Mouse (Mus musculus): ENCODE data around the gene Spata2l. TPM values are rescaled to one million over a fixed set of nuclear protein-coding genes. Genes with fewer than 3 reads are reported as not detected.

The Spata2l gene
- total and polyA plus RNA-seq, 3 experiments, result 1.9 to 3.1 TPM; not detected in 1

DNA sequence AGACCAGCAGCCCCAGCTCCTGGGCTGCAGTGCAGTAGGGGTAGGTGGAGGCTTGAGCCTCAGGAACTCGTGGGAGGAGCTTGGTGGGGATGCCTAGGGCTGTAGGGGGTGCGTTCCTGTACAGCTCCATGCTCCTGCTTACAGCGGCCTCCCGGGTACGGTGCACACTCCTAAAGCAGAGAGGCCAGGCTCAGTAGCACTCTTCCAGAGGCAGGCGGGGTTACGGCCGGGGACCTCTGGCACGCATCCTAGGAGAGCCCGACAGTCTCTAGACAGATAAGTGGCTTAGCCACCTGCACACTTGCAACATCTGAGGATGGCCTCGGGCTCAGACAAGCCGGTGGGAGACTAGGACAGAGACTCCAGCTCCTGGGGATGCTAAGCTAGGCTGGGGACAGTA is 9.5 kb upstream of the Spata2l start:
- Histone ChIP-seq H3K9me3 (replicated peaks; ENCODE audit: insufficient read depth, low read length) (no peaks in the 10 kb centered on the region), H3K79me2 (ENCODE audit: control insufficient read depth, insufficient read depth, low read length, poor library complexity) (no peaks in the 10 kb centered on the region), H3K4me3 (ENCODE audit: control insufficient read depth in 1 of 2, insufficient read depth in 1 of 2, low read depth in 2 of 2, low read length in 2 of 2) (no peak overlapping the region), H3K27ac (ENCODE audit: control insufficient read depth, low read depth, low read length) (no peak overlapping the region), H3K36me3 (ENCODE audit: control insufficient read depth in 1 of 2, insufficient read depth in 2 of 2, low read length in 2 of 2) (peaks cover 0 to 2% of the 10 kb centered on the region in 2 experiments; a peak in 1 of 4 replicates), H3K27me3 (ENCODE audit: control insufficient read depth in 1 of 2, insufficient read depth in 2 of 2, low read length in 2 of 2) (no peaks in the 10 kb centered on the region), H3K9ac (ENCODE audit: control insufficient read depth, low read depth, low read length, poor library complexity, severe bottlenecking) (no peak overlapping the region), H3K4me1 (ENCODE audit: control insufficient read depth in 1 of 2, insufficient read depth in 2 of 2, low read length in 2 of 2) (peaks cover 0 to 10% of the 10 kb centered on the region in 2 experiments; a peak in 1 of 4 replicates)
- DNase-seq (ENCODE audit: low read depth, low spot score), result no peak
- TF ChIP-seq MAX (IDR thresholded peaks at IDR 0.05; ENCODE audit: low read length), result no peak
- no peak for TF ChIP-seq TAL1 (IDR thresholded peaks at IDR 0.05; ENCODE audit: low read length)
- TF ChIP-seq RCOR1 (IDR thresholded peaks at IDR 0.05; ENCODE audit: low read depth, low read length), result no peak
- no peak for TF ChIP-seq GABPA (IDR thresholded peaks at IDR 0.05; ENCODE audit: low read depth, low read length)
- no peak for TF ChIP-seq SMC3 (IDR thresholded peaks at IDR 0.05; ENCODE audit: low read depth, low read length)
- no peak for TF ChIP-seq NELFE (IDR thresholded peaks at IDR 0.05; ENCODE audit: low read depth, low read length)
- TF ChIP-seq UBTF (IDR thresholded peaks at IDR 0.05; ENCODE audit: borderline replicate concordance, insufficient read depth, low read depth, low read length), result no peak
- no peak for TF ChIP-seq EP300 (IDR thresholded peaks at IDR 0.05; ENCODE audit: low read depth in 1 of 2, low read length in 2 of 2)
- no peak for TF ChIP-seq KAT2A (conservative IDR thresholded peaks at IDR 0.05; ENCODE audit: low read depth, low read length)
- no peak for TF ChIP-seq USF2 (IDR thresholded peaks at IDR 0.05; ENCODE audit: borderline replicate concordance in 1 of 2, insufficient read depth in 1 of 2, low read depth in 1 of 2, low read length in 2 of 2)
- TF ChIP-seq MYC (IDR thresholded peaks at IDR 0.05; ENCODE audit: low read depth, low read length), result no peak
- TF ChIP-seq GATA1 (IDR thresholded peaks at IDR 0.05; ENCODE audit: low read depth, low read length), result no peak
- TF ChIP-seq JUND (IDR thresholded peaks at IDR 0.05; ENCODE audit: low read depth, low read length), result no peak
- no peak for TF ChIP-seq POLR2AphosphoS5 (IDR thresholded peaks at IDR 0.05; ENCODE audit: borderline replicate concordance, low read depth, low read length)

DNA sequence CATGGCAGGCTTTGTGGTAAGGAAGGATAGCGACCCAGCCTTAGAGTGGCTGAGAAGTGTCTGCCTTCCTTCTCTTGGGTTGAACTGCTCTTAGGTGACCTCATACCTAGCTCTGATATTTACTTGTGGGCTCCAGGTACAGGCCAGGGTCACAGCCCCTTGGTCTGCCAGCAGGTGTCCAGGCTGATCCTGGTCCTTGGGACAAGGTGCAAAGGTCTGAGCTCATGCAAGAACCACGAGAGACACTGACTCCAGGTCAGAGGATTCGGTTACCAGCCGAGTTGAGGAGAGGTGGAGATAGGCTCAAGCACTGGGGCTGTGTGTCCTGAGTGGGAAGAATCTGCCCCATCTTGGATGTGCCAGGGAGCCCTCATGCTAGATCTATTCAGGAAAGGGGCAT is 8.3 kb upstream of the Spata2l start:
- peaks cover 0 to 2% of the 10 kb centered on the region in 2 experiments; a peak in 1 of 4 replicates for H3K36me3 ChIP-seq (ENCODE audit: control insufficient read depth in 1 of 2, insufficient read depth in 2 of 2, low read length in 2 of 2)
- H3K4me3 ChIP-seq (ENCODE audit: control insufficient read depth in 1 of 2, insufficient read depth in 1 of 2, low read depth in 2 of 2, low read length in 2 of 2), result no peak overlapping the region

More for the DNA sequence above, 8.3 kb upstream of the Spata2l start:
- DNase-seq (ENCODE audit: low read depth, low spot score), result no peak
- no peak for TF ChIP-seq MXI1 (IDR thresholded peaks at IDR 0.05; ENCODE audit: low read depth, low read length)
- TF ChIP-seq MYB (IDR thresholded peaks at IDR 0.05; ENCODE audit: low read depth, low read length), result no peak
- no peak for TF ChIP-seq CHD2 (IDR thresholded peaks at IDR 0.05; ENCODE audit: low read length)
- TF ChIP-seq KAT2A (conservative IDR thresholded peaks at IDR 0.05; ENCODE audit: low read depth, low read length), result no peak
- no peak for TF ChIP-seq UBTF (IDR thresholded peaks at IDR 0.05; ENCODE audit: borderline replicate concordance, insufficient read depth, low read depth, low read length)
- no peak for TF ChIP-seq MEF2A (IDR thresholded peaks at IDR 0.05; ENCODE audit: extremely low read depth, insufficient replicate concordance, low read depth, low read length, poor library complexity, severe bottlenecking)
- TF ChIP-seq ZC3H11A (IDR thresholded peaks at IDR 0.05; ENCODE audit: low read depth, low read length), result no peak
- no peak for TF ChIP-seq CHD1 (IDR thresholded peaks at IDR 0.05; ENCODE audit: low read depth, low read length)
- TF ChIP-seq USF2 (IDR thresholded peaks at IDR 0.05; ENCODE audit: borderline replicate concordance in 1 of 2, insufficient read depth in 1 of 2, low read depth in 1 of 2, low read length in 2 of 2), result no peak
- Histone ChIP-seq H3K4me1 (ENCODE audit: control insufficient read depth in 1 of 2, insufficient read depth in 2 of 2, low read length in 2 of 2) (peaks cover 0 to 10% of the 10 kb centered on the region in 2 experiments; a peak in 1 of 4 replicates), H3K27me3 (ENCODE audit: control insufficient read depth in 1 of 2, insufficient read depth in 2 of 2, low read length in 2 of 2) (no peaks in the 10 kb centered on the region), H3K9me3 (replicated peaks; ENCODE audit: insufficient read depth, low read length) (no peaks in the 10 kb centered on the region), H3K27ac (ENCODE audit: control insufficient read depth, low read depth, low read length) (no peak overlapping the region), H3K79me2 (ENCODE audit: control insufficient read depth, insufficient read depth, low read length, poor library complexity) (no peaks in the 10 kb centered on the region), H3K9ac (ENCODE audit: control insufficient read depth, low read depth, low read length, poor library complexity, severe bottlenecking) (no peak overlapping the region)
